Mouse (Mus musculus): ENCODE data around the gene Bco2. TPM values are rescaled to one million over a fixed set of nuclear protein-coding genes. Genes with fewer than 3 reads are reported as not detected.

The Bco2 gene
- polyA plus RNA-seq (2011; ENCODE audit: insufficient read depth, insufficient read length, low read depth, missing spikeins) = not detected in 2 replicates

DNA sequence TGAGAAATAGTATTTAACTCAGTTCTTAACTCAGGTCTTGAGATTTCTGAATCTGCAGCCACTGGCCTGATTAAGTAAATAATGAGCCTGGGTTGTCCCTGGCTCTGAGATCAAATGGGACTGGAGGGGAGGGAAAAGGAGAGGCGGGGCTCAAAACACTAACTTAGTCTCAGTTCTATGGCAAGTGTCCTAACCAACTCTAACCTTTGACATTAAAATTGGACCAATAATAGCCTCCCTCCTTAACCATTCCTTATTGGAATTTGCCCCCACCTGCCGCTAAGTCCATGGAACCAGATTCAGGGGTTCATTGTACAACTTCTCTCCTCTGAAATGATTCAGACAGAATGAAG, at the start of gene Bco2:
Bco2 (minus strand) TSS at position 88 of the 353 bp plus-strand sequence.
- Histone ChIP-seq H3K9ac (ENCODE audit: low read depth, poor library complexity, severe bottlenecking) (no peak within 1 kb of the TSS), H3K4me3 (ENCODE audit: low read depth, low read length) (no peak within 1 kb of the TSS), H3K36me3 (ENCODE audit: control insufficient read depth, insufficient read depth, low read length, poor library complexity, severe bottlenecking) (no peaks in the 10 kb centered on the region), H3K27me3 (ENCODE audit: control insufficient read depth, insufficient read depth, low read length, poor library complexity, severe bottlenecking) (peaks cover 2% of the 10 kb centered on the region; the same call in 1 of the 2 replicates), H3K27ac (ENCODE audit: insufficient read depth, low read length) (no peak within 1 kb of the TSS), H3K9me3 (replicated peaks; ENCODE audit: control insufficient read depth, insufficient read depth, low read length, poor library complexity, severe bottlenecking) (no peaks in the 10 kb centered on the region), H3K4me1 (ENCODE audit: control insufficient read depth, insufficient read depth, low read length) (no peaks in the 10 kb centered on the region)
- TF ChIP-seq EP300 (IDR thresholded peaks at IDR 0.05; ENCODE audit: insufficient read depth, low read depth, low read length) (no peak), CTCF (IDR thresholded peaks at IDR 0.05; ENCODE audit: low read depth, low read length) (no peak), POLR2A (IDR thresholded peaks at IDR 0.05; ENCODE audit: insufficient read depth, low read length) (no peak)

DNA sequence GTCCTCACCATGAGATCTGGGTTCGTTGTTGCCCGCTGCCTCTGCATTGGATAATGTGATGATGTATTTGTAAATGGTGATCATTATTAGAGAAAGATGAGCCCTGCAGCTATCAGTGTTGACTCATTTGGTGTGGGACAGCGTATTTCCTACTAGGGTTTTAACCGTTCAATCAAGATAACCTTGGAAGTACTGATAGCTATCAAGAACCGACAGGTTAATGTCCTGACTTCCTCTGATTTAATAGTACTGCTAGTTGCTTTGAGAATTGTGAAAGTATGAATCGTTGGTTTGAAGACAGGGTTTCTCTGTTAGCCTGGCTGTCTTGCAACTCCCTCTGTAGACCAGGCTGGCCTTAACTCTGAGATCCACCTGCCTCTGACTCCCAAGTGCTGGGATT, 49.4 kb upstream of the Bco2 start:
- TF ChIP-seq EP300 (IDR thresholded peaks at IDR 0.05; ENCODE audit: insufficient read depth, low read depth, low read length) (no peak), CTCF (IDR thresholded peaks at IDR 0.05; ENCODE audit: low read depth, low read length) (no peak), POLR2A (IDR thresholded peaks at IDR 0.05; ENCODE audit: insufficient read depth, low read length) (no peak)
- no peaks in the 10 kb centered on the region for H3K9me3 ChIP-seq (replicated peaks; ENCODE audit: control insufficient read depth, insufficient read depth, low read length, poor library complexity, severe bottlenecking)
- H3K9ac ChIP-seq (ENCODE audit: low read depth, poor library complexity, severe bottlenecking) = peak overlapping the region; percentile 43
- H3K4me1 ChIP-seq (ENCODE audit: control insufficient read depth, insufficient read depth, low read length) = no peaks in the 10 kb centered on the region
- peak overlapping the region; percentile 90 for H3K4me3 ChIP-seq (ENCODE audit: low read depth, low read length)
- no peaks in the 10 kb centered on the region for H3K27me3 ChIP-seq (ENCODE audit: control insufficient read depth, insufficient read depth, low read length, poor library complexity, severe bottlenecking)
- no peak overlapping the region for H3K27ac ChIP-seq (ENCODE audit: insufficient read depth, low read length)
- H3K36me3 ChIP-seq (ENCODE audit: control insufficient read depth, insufficient read depth, low read length, poor library complexity, severe bottlenecking) = peaks cover 28% of the 10 kb centered on the region

DNA sequence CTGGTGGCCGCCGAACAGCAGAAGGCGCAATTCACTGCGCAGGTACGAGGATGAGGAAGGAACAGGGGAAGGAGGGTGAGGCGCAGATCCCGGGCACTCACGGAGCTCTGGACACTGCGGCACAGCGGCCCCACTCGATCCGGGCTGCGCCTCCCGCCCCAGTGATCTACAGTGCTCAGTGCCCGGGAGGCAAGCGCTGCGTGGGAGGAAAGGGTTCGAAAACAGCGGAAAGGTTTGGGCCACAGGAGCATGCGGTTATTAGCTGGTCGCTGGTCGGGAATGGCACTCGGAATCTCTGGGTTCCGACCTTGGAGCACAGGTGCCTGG, 49.0 kb upstream of the Bco2 start:
- no peak overlapping the region for H3K27ac ChIP-seq (ENCODE audit: insufficient read depth, low read length)
- H3K4me1 ChIP-seq (ENCODE audit: control insufficient read depth, insufficient read depth, low read length) = no peaks in the 10 kb centered on the region
- no peaks in the 10 kb centered on the region for H3K27me3 ChIP-seq (ENCODE audit: control insufficient read depth, insufficient read depth, low read length, poor library complexity, severe bottlenecking)
- peak overlapping the region; percentile 43 for H3K9ac ChIP-seq (ENCODE audit: low read depth, poor library complexity, severe bottlenecking)
- H3K9me3 ChIP-seq (replicated peaks; ENCODE audit: control insufficient read depth, insufficient read depth, low read length, poor library complexity, severe bottlenecking) = no peaks in the 10 kb centered on the region
- H3K4me3 ChIP-seq (ENCODE audit: low read depth, low read length) = peak overlapping the region; percentile 90
- no peak for TF ChIP-seq EP300 (IDR thresholded peaks at IDR 0.05; ENCODE audit: insufficient read depth, low read depth, low read length)
- peaks cover 29% of the 10 kb centered on the region for H3K36me3 ChIP-seq (ENCODE audit: control insufficient read depth, insufficient read depth, low read length, poor library complexity, severe bottlenecking)

DNA sequence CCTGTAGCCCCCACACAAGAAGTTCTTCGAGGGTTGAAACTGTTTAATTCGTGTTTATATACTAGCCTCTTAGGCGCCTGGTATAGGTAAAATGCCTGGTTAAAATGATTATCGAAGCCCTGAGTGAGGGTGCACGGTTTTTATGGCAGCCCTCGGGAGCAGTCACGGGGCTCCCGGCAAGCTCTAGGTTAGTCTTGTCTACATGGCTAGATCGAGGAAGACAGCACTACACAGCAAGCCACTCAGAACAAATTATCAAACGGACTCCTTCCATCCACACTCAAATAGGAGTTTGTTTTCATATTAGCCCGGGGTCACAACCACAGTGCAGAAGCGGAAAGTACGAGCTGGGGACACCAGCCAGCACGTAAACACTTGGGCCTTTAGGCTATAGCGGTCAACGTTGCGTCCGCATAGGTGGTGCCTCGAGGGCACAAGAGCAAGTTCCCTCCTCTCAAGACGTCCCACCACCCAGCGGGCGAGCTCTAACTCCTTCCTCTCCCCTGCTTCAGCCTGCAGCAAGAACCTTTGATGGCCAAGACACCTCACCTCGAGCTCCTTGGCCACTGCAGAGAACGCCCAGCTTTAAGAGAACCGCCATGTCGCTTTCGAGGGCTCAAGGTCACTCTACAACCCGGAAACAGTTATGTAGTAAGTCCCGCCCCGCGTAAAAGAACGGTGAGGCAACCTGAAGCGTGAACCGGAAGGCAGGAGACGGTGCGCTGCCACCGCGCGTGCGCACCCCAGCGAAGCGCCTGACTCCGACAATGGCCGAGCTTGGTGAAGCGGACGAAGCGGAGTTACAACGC, 48.4 kb upstream of the Bco2 start, which contains the start of the genes Sdhd and Timm8b:
Sdhd (minus strand) TSS at position 624 of the 809 bp plus-strand sequence.
Timm8b (plus strand) TSS at position 722 of the 809 bp plus-strand sequence.
- H3K4me3 ChIP-seq (ENCODE audit: low read depth, low read length) = peak within 1 kb of the TSS; percentile 90
- no peaks in the 10 kb centered on the region for H3K9me3 ChIP-seq (replicated peaks; ENCODE audit: control insufficient read depth, insufficient read depth, low read length, poor library complexity, severe bottlenecking)
- peak within 1 kb of the TSS; percentile 43 for H3K9ac ChIP-seq (ENCODE audit: low read depth, poor library complexity, severe bottlenecking)
- H3K4me1 ChIP-seq (ENCODE audit: control insufficient read depth, insufficient read depth, low read length) = no peaks in the 10 kb centered on the region
- TF ChIP-seq EP300 (IDR thresholded peaks at IDR 0.05; ENCODE audit: insufficient read depth, low read depth, low read length) (peak; percentile 27; the same call in 1 of the 2 replicates), CTCF (IDR thresholded peaks at IDR 0.05; ENCODE audit: low read depth, low read length) (no peak), POLR2A (IDR thresholded peaks at IDR 0.05; ENCODE audit: insufficient read depth, low read length) (peak; percentile 84)
- peaks cover 26% of the 10 kb centered on the region for H3K36me3 ChIP-seq (ENCODE audit: control insufficient read depth, insufficient read depth, low read length, poor library complexity, severe bottlenecking)
- H3K27me3 ChIP-seq (ENCODE audit: control insufficient read depth, insufficient read depth, low read length, poor library complexity, severe bottlenecking) = no peaks in the 10 kb centered on the region
- H3K27ac ChIP-seq (ENCODE audit: insufficient read depth, low read length) = no peak within 1 kb of the TSS

DNA sequence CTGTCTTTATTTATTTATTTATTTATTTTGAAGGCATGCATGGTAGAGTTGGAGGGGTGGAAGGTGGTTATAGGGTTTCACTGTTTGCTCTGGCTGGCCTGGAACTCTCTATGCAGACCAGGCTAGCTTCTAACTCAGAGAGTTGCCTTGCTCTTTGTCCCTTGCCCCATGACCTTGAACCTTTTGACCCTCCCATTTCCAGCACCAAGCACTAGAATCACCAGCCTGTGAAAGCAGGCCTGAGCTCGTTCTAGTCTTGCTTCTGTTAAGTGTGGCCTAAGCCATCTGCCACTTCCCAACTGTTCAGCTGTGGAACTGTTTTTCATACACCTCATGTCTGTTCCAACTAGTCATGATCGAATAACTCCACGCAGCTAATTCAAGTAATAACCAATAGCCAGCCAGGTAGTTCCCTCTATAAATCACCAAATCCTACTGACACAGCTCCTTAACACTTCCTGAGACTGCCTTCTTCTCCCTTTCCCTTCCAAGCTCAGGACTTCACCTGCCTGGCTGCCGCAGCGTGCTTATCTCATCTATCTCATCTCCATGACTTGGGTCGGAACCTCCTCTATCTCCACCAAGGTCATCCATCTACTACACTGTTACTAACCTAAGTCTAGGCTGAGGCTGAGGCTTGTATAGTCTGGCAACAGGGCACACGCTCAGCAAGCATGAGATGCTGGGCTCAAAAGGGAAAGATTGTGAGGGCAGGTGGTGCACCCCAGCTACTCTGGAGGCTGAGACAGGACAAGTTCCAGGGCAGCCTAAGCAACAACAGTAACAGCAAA, 47.3 kb upstream of the Bco2 start:
- Histone ChIP-seq H3K4me1 (ENCODE audit: control insufficient read depth, insufficient read depth, low read length) (no peaks in the 10 kb centered on the region), H3K27ac (ENCODE audit: insufficient read depth, low read length) (no peak overlapping the region), H3K27me3 (ENCODE audit: control insufficient read depth, insufficient read depth, low read length, poor library complexity, severe bottlenecking) (no peaks in the 10 kb centered on the region), H3K36me3 (ENCODE audit: control insufficient read depth, insufficient read depth, low read length, poor library complexity, severe bottlenecking) (peaks cover 31% of the 10 kb centered on the region), H3K4me3 (ENCODE audit: low read depth, low read length) (peak overlapping the region; percentile 81), H3K9ac (ENCODE audit: low read depth, poor library complexity, severe bottlenecking) (peak overlapping the region; percentile 43), H3K9me3 (replicated peaks; ENCODE audit: control insufficient read depth, insufficient read depth, low read length, poor library complexity, severe bottlenecking) (no peaks in the 10 kb centered on the region)
- no peak for TF ChIP-seq POLR2A (IDR thresholded peaks at IDR 0.05; ENCODE audit: insufficient read depth, low read length)
- TF ChIP-seq CTCF (IDR thresholded peaks at IDR 0.05; ENCODE audit: low read depth, low read length) = no peak
- no peak for TF ChIP-seq EP300 (IDR thresholded peaks at IDR 0.05; ENCODE audit: insufficient read depth, low read depth, low read length)

DNA sequence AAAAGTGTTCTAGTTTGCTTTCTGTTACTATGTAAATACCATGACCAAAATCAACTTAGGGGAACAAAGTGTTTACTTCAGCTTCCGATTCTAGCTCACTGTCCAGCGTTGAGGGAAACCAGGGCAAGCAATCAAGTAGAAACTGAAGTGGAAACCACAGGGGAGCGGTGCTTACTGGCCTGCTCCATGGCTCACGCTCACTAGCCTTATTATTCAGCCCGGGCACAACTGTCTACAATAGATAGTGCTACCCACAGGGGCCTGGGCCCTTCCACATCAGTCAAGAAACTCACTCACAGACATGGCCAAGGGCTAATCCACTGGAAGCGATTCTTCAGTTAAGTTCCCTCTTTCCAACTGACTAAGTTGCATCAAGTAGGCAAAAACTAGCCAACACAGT, 46.6 kb upstream of the Bco2 start:
- Histone ChIP-seq H3K4me3 (ENCODE audit: low read depth, low read length) (no peak overlapping the region), H3K9me3 (replicated peaks; ENCODE audit: control insufficient read depth, insufficient read depth, low read length, poor library complexity, severe bottlenecking) (no peaks in the 10 kb centered on the region), H3K36me3 (ENCODE audit: control insufficient read depth, insufficient read depth, low read length, poor library complexity, severe bottlenecking) (peaks cover 36% of the 10 kb centered on the region), H3K27ac (ENCODE audit: insufficient read depth, low read length) (no peak overlapping the region), H3K9ac (ENCODE audit: low read depth, poor library complexity, severe bottlenecking) (no peak overlapping the region), H3K4me1 (ENCODE audit: control insufficient read depth, insufficient read depth, low read length) (no peaks in the 10 kb centered on the region), H3K27me3 (ENCODE audit: control insufficient read depth, insufficient read depth, low read length, poor library complexity, severe bottlenecking) (no peaks in the 10 kb centered on the region)
- no peak for TF ChIP-seq EP300 (IDR thresholded peaks at IDR 0.05; ENCODE audit: insufficient read depth, low read depth, low read length)
- no peak for TF ChIP-seq CTCF (IDR thresholded peaks at IDR 0.05; ENCODE audit: low read depth, low read length)
- TF ChIP-seq POLR2A (IDR thresholded peaks at IDR 0.05; ENCODE audit: insufficient read depth, low read length) = no peak

Data from ES-Bruce4 (cell line).